Mouse (Mus musculus) thymus, postnatal 4 days (tissue): ENCODE measurements around the gene Upp2.

Experiments used
- DNase-seq: peaks from one replicate; pipeline ENCODE4 v3.0.0; 2021

The Upp2 gene

GRCm38 (mm10) chr2:58699931-58700330, 132.8 kb downstream of the Upp2 start:
- peak; percentile 63 for DNase-seq

GRCm38 (mm10) chr2:58700354-58700753, 133.3 kb downstream of the Upp2 start:
- no peak for DNase-seq

- DNase-seq, result no peak
Observed at GRCm38 (mm10) chr2:58701627-58702026, 134.5 kb downstream of the Upp2 start.

- DNase-seq, result no peak
Observed at GRCm38 (mm10) chr2:58703226-58703625, 136.1 kb downstream of the Upp2 start.

- DNase-seq, result no peak
Observed at GRCm38 (mm10) chr2:58703646-58704045, 136.5 kb downstream of the Upp2 start.

- no peak for DNase-seq
Observed at GRCm38 (mm10) chr2:58704576-58704975, 137.5 kb downstream of the Upp2 start.

- no peak for DNase-seq
Observed at GRCm38 (mm10) chr2:58707676-58708075, 140.6 kb downstream of the Upp2 start.

- no peak for DNase-seq
Observed at GRCm38 (mm10) chr2:58710234-58710633, 143.1 kb downstream of the Upp2 start.

- DNase-seq, result no peak
Observed at GRCm38 (mm10) chr2:58711049-58711448, 144.0 kb downstream of the Upp2 start.

- DNase-seq, result no peak
Observed at GRCm38 (mm10) chr2:58711491-58711890, 144.4 kb downstream of the Upp2 start.

- DNase-seq, result no peak
Observed at GRCm38 (mm10) chr2:58711935-58712334, 144.8 kb downstream of the Upp2 start.

GRCm38 (mm10) chr2:58717898-58718297, 150.8 kb downstream of the Upp2 start:
- DNase-seq, result no peak

GRCm38 (mm10) chr2:58737192-58737820, 170.2 kb downstream of the Upp2 start:
- DNase-seq, result no peak

GRCm38 (mm10) chr2:58741213-58741612, 174.1 kb downstream of the Upp2 start:
- DNase-seq, result no peak

- DNase-seq, result no peak
Observed at GRCm38 (mm10) chr2:58742026-58742425, 174.9 kb downstream of the Upp2 start.

- no peak for DNase-seq
Observed at GRCm38 (mm10) chr2:58743446-58743845, 176.3 kb downstream of the Upp2 start.

- no peak for DNase-seq
Observed at GRCm38 (mm10) chr2:58747483-58748229, 180.6 kb downstream of the Upp2 start.

GRCm38 (mm10) chr2:58748296-58748695, 181.2 kb downstream of the Upp2 start:
- no peak for DNase-seq

- DNase-seq, result no peak
Observed at GRCm38 (mm10) chr2:58752891-58753290, 185.8 kb downstream of the Upp2 start.

- no peak for DNase-seq
Observed at GRCm38 (mm10) chr2:58754736-58755135, 187.6 kb downstream of the Upp2 start.

GRCm38 (mm10) chr2:58758081-58758480, 191.0 kb downstream of the Upp2 start:
- no peak for DNase-seq

- no peak for DNase-seq
Observed at GRCm38 (mm10) chr2:58759676-58760075, 192.6 kb downstream of the Upp2 start.

- DNase-seq, result no peak
Observed at GRCm38 (mm10) chr2:58765141-58765540, 198.0 kb downstream of the Upp2 start.

GRCm38 (mm10) chr2:58773833-58774232, 206.7 kb downstream of the Upp2 start:
- no peak for DNase-seq
